Mouse (Mus musculus): Measurements from ENCODE around the gene Tpmt. TPM values are rescaled to one million over a fixed set of nuclear protein-coding genes. Genes with fewer than 3 reads are reported as not detected.

Gene Tpmt
- polyA plus RNA-seq, 1 experiment from 2014 or later = 15.9 TPM

DNA sequence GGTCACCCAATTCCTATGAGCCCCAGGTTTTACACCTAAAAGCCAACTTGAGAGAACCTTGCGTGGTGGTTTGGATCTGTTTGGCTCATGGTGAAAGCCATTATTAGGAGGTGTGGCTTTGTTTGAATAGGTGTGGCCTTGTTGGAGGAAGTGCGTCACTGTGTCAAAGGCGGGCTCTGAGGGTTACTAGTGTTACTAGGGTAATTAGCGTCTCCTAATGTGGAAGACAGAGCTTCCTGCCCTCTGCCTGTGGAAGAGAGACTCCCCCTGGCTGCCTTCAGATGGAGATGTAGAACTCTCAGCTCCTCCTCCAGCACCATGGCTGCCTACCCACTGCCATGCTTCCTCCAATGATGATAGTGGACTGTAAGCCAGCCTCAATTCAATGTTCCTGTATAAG lies 42.9 kb downstream of the Tpmt start:
- 81% methylated on average over 4 of the region's 4 CpGs for WGBS
- Histone ChIP-seq H3K4me3 (ENCODE audit: low read depth, low read length) (no peak overlapping the region), H3K36me3 (ENCODE audit: control insufficient read depth, insufficient read depth, low read length) (no peaks in the 10 kb centered on the region), H3K4me2 (no peak overlapping the region), H3K27ac (ENCODE audit: low read depth, low read length) (no peak overlapping the region), H3K9me3 (ENCODE audit: control insufficient read depth, low read length) (no peaks in the 10 kb centered on the region), H3K9ac (ENCODE audit: low read depth, low read length) (no peak overlapping the region), H3K27me3 (replicated peaks; ENCODE audit: control insufficient read depth, insufficient read depth, low read length) (no peaks in the 10 kb centered on the region), H3K4me1 (replicated peaks; ENCODE audit: control insufficient read depth, insufficient read depth, low read length) (no peaks in the 10 kb centered on the region)
- ATAC-seq (replicated peaks; ENCODE audit: low FRiP score) (no peak), DNase-seq (ENCODE audit: low spot score) (no peak)

GRCm38 (mm10) chr13:46999498-46999897 lies 45.0 kb downstream of the Tpmt start:
- WGBS = 61% methylated on average over 5 of the region's 5 CpGs
- no peaks in the 10 kb centered on the region for H3K27me3 ChIP-seq (replicated peaks; ENCODE audit: control insufficient read depth, insufficient read depth, low read length)
- no peak overlapping the region for H3K9ac ChIP-seq (ENCODE audit: low read depth, low read length)
- ATAC-seq (replicated peaks; ENCODE audit: low FRiP score) = no peak
- no peak overlapping the region for H3K27ac ChIP-seq (ENCODE audit: low read depth, low read length)
- H3K36me3 ChIP-seq (ENCODE audit: control insufficient read depth, insufficient read depth, low read length) = no peaks in the 10 kb centered on the region
- H3K4me1 ChIP-seq (replicated peaks; ENCODE audit: control insufficient read depth, insufficient read depth, low read length) = no peaks in the 10 kb centered on the region
- no peak for DNase-seq (ENCODE audit: low spot score)
- H3K9me3 ChIP-seq (ENCODE audit: control insufficient read depth, low read length) = no peaks in the 10 kb centered on the region
- H3K4me3 ChIP-seq (ENCODE audit: low read depth, low read length) = no peak overlapping the region
- H3K4me2 ChIP-seq = no peak overlapping the region

DNA sequence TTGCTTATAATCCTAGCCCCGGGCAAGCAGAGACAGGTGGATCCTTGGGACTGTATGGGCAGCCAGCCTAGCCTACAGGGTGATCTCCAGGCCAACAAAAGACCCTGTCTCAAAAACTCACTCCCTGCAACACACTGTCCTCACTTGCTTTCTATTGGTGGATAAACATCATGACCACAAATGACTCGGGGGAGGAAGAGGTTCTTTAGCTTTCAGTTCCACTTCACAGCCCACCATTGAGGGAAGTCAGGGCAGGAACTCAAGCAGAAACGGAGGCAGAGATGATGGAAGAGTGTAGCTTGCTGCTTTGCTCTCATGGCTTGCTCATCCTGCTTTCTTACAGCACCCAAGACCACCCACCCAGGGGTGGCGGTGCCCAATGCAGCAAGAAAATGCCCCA lies 47.2 kb downstream of the Tpmt start:
- 51% methylated on average over 4 of the region's 4 CpGs for WGBS
- H3K9ac ChIP-seq (ENCODE audit: low read depth, low read length) = no peak overlapping the region
- no peak overlapping the region for H3K27ac ChIP-seq (ENCODE audit: low read depth, low read length)
- no peaks in the 10 kb centered on the region for H3K36me3 ChIP-seq (ENCODE audit: control insufficient read depth, insufficient read depth, low read length)
- no peaks in the 10 kb centered on the region for H3K4me1 ChIP-seq (replicated peaks; ENCODE audit: control insufficient read depth, insufficient read depth, low read length)
- H3K4me3 ChIP-seq (ENCODE audit: low read depth, low read length) = no peak overlapping the region
- no peak overlapping the region for H3K4me2 ChIP-seq
- DNase-seq (ENCODE audit: low spot score) = no peak
- no peak for ATAC-seq (replicated peaks; ENCODE audit: low FRiP score)
- no peaks in the 10 kb centered on the region for H3K9me3 ChIP-seq (ENCODE audit: control insufficient read depth, low read length)
- no peaks in the 10 kb centered on the region for H3K27me3 ChIP-seq (replicated peaks; ENCODE audit: control insufficient read depth, insufficient read depth, low read length)

GRCm38 (mm10) chr13:46993274-46993551 lies 51.3 kb downstream of the Tpmt start:
- Histone ChIP-seq H3K9ac (ENCODE audit: low read depth, low read length) (no peak overlapping the region), H3K27me3 (replicated peaks; ENCODE audit: control insufficient read depth, insufficient read depth, low read length) (no peaks in the 10 kb centered on the region), H3K4me3 (ENCODE audit: low read depth, low read length) (no peak overlapping the region), H3K36me3 (ENCODE audit: control insufficient read depth, insufficient read depth, low read length) (no peaks in the 10 kb centered on the region), H3K4me2 (no peak overlapping the region), H3K9me3 (ENCODE audit: control insufficient read depth, low read length) (no peaks in the 10 kb centered on the region), H3K4me1 (replicated peaks; ENCODE audit: control insufficient read depth, insufficient read depth, low read length) (no peaks in the 10 kb centered on the region), H3K27ac (ENCODE audit: low read depth, low read length) (no peak overlapping the region)
- WGBS = 84% methylated on average over 2 of the region's 2 CpGs
- DNase-seq (ENCODE audit: low spot score) = no peak
- no peak for ATAC-seq (replicated peaks; ENCODE audit: low FRiP score)

DNA sequence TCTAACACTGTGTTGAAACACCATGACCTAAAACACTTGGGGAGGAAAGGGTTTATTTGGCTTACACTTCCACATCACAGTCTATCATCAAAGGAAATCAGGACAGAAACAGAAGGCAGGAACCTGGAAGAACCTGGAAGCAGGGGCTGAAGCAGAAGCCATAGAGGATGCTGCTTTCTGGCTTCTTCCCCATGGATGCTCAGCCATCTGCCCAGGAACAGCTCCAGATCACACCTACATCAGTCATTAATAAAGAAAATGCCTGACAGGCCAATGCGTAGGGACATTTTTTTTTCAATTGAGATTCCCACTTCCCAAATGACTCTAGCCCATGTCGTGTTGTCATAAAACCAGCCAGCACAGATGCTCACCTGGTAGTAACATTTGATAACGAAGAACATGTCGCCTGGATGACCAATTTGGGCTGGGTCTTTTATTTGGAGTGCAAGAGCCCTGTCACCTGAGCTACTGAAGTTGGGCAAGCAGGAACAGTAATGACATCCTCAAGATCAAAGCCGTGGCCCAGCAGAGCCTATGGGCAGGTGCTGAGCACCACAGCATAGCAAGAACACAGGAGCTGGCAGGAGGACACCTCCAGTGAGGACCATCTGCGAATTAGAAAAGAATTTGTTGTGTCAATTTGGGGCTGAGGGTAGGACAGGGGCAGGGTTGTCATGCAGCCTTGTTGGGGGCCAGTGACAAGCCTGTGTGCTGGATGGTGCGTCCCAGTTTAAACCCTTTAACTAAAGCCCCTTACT lies 51.8 kb downstream of the Tpmt start:
- DNase-seq (ENCODE audit: low spot score) (no peak), ATAC-seq (replicated peaks; ENCODE audit: low FRiP score) (no peak)
- Histone ChIP-seq H3K27ac (ENCODE audit: low read depth, low read length) (no peak overlapping the region), H3K4me2 (no peak overlapping the region), H3K9ac (ENCODE audit: low read depth, low read length) (no peak overlapping the region), H3K27me3 (replicated peaks; ENCODE audit: control insufficient read depth, insufficient read depth, low read length) (no peaks in the 10 kb centered on the region), H3K4me1 (replicated peaks; ENCODE audit: control insufficient read depth, insufficient read depth, low read length) (no peaks in the 10 kb centered on the region), H3K36me3 (ENCODE audit: control insufficient read depth, insufficient read depth, low read length) (no peaks in the 10 kb centered on the region), H3K4me3 (ENCODE audit: low read depth, low read length) (no peak overlapping the region), H3K9me3 (ENCODE audit: control insufficient read depth, low read length) (no peaks in the 10 kb centered on the region)
- 73% methylated on average over 7 of the region's 7 CpGs for WGBS

DNA sequence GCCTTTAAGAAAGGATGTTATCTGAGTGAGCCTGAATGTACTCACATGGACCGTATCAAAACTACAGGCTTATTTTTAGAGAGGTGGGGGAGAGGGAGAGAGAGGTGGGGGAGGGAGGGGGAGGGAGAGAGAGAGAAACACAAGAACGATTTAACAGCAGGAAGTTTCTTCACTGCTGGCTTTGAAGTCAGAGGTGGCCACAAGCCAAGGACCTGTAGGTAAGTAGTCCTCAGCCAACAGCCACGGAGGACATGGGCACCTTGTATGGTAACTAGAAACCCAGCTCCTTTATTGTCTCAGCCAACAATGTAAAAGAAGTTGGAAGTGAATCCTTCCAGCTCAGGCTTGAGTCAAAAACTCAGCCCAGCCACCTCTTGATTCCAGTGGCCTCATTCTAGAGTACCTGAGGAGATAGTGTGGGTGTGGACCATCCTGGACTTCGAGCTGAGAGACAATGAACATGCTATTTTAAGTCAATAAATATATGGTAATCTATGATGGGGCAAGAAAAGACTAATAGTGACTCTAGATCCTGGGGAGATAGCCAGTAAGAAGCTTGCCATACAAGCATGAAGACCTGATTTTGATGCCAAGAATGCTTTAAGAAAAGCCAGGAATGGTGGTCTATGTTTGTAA lies 54.0 kb downstream of the Tpmt start:
- Histone ChIP-seq H3K4me3 (ENCODE audit: low read depth, low read length) (no peak overlapping the region), H3K36me3 (ENCODE audit: control insufficient read depth, insufficient read depth, low read length) (no peaks in the 10 kb centered on the region), H3K4me1 (replicated peaks; ENCODE audit: control insufficient read depth, insufficient read depth, low read length) (no peaks in the 10 kb centered on the region), H3K27ac (ENCODE audit: low read depth, low read length) (no peak overlapping the region), H3K27me3 (replicated peaks; ENCODE audit: control insufficient read depth, insufficient read depth, low read length) (no peaks in the 10 kb centered on the region), H3K9me3 (ENCODE audit: control insufficient read depth, low read length) (no peaks in the 10 kb centered on the region), H3K9ac (ENCODE audit: low read depth, low read length) (no peak overlapping the region), H3K4me2 (no peak overlapping the region)
- DNase-seq (ENCODE audit: low spot score) (no peak), ATAC-seq (replicated peaks; ENCODE audit: low FRiP score) (no peak)
- WGBS = 40% methylated on average over 4 of the region's 4 CpGs

GRCm38 (mm10) chr13:46987941-46988340 lies 56.6 kb downstream of the Tpmt start:
- no peaks in the 10 kb centered on the region for H3K36me3 ChIP-seq (ENCODE audit: control insufficient read depth, insufficient read depth, low read length)
- H3K4me3 ChIP-seq (ENCODE audit: low read depth, low read length) = no peak overlapping the region
- no peak overlapping the region for H3K27ac ChIP-seq (ENCODE audit: low read depth, low read length)
- 72% methylated on average over 8 of the region's 8 CpGs for WGBS
- no peak for ATAC-seq (replicated peaks; ENCODE audit: low FRiP score)
- no peaks in the 10 kb centered on the region for H3K4me1 ChIP-seq (replicated peaks; ENCODE audit: control insufficient read depth, insufficient read depth, low read length)
- H3K27me3 ChIP-seq (replicated peaks; ENCODE audit: control insufficient read depth, insufficient read depth, low read length) = no peaks in the 10 kb centered on the region
- no peaks in the 10 kb centered on the region for H3K9me3 ChIP-seq (ENCODE audit: control insufficient read depth, low read length)
- H3K4me2 ChIP-seq = no peak overlapping the region
- H3K9ac ChIP-seq (ENCODE audit: low read depth, low read length) = no peak overlapping the region
- DNase-seq (ENCODE audit: low spot score) = no peak

GRCm38 (mm10) chr13:46986208-46986607 lies 58.3 kb downstream of the Tpmt start:
- no peak overlapping the region for H3K4me2 ChIP-seq

GRCm38 (mm10) chr13:46983878-46984277 lies 60.7 kb downstream of the Tpmt start:
- Histone ChIP-seq H3K9ac (ENCODE audit: low read depth, low read length) (no peak overlapping the region), H3K27ac (ENCODE audit: low read depth, low read length) (no peak overlapping the region), H3K4me2 (no peak overlapping the region), H3K36me3 (ENCODE audit: control insufficient read depth, insufficient read depth, low read length) (no peaks in the 10 kb centered on the region), H3K27me3 (replicated peaks; ENCODE audit: control insufficient read depth, insufficient read depth, low read length) (no peaks in the 10 kb centered on the region), H3K4me1 (replicated peaks; ENCODE audit: control insufficient read depth, insufficient read depth, low read length) (peaks cover 7% of the 10 kb centered on the region), H3K4me3 (ENCODE audit: low read depth, low read length) (no peak overlapping the region), H3K9me3 (ENCODE audit: control insufficient read depth, low read length) (no peaks in the 10 kb centered on the region)
- ATAC-seq (replicated peaks; ENCODE audit: low FRiP score) = no peak
- no peak for DNase-seq (ENCODE audit: low spot score)
- 67% methylated on average over 2 of the region's 2 CpGs for WGBS

More at GRCm38 (mm10) chr13:46986208-46986607, 58.3 kb downstream of the Tpmt start:
- no peak overlapping the region for H3K9ac ChIP-seq (ENCODE audit: low read depth, low read length)
- no peaks in the 10 kb centered on the region for H3K9me3 ChIP-seq (ENCODE audit: control insufficient read depth, low read length)
- no peaks in the 10 kb centered on the region for H3K36me3 ChIP-seq (ENCODE audit: control insufficient read depth, insufficient read depth, low read length)
- no peak overlapping the region for H3K4me3 ChIP-seq (ENCODE audit: low read depth, low read length)
- no peaks in the 10 kb centered on the region for H3K27me3 ChIP-seq (replicated peaks; ENCODE audit: control insufficient read depth, insufficient read depth, low read length)
- DNase-seq (ENCODE audit: low spot score) = no peak
- ATAC-seq (replicated peaks; ENCODE audit: low FRiP score) = no peak
- H3K4me1 ChIP-seq (replicated peaks; ENCODE audit: control insufficient read depth, insufficient read depth, low read length) = no peaks in the 10 kb centered on the region
- no peak overlapping the region for H3K27ac ChIP-seq (ENCODE audit: low read depth, low read length)
- WGBS = 63% methylated on average over 6 of the region's 6 CpGs
